Mouse (Mus musculus): ENCODE results near the gene Lcn11. TPM values are rescaled to one million over a fixed set of nuclear protein-coding genes. Genes with fewer than 3 reads are reported as not detected.

Gene Lcn11
- total and polyA plus RNA-seq, 2 experiments from 2014 or later = not detected

GRCm38 (mm10) chr2:25765269-25765668 is 11.5 kb upstream of the Lcn11 start, which contains the start of gene Lcn3:
Gene Lcn3 (plus strand): TSS chr2:25765569.
- WGBS = 50% methylated on average over 2 of the region's 2 CpGs
- H3K4me2 ChIP-seq (ENCODE audit: low read depth, low read length, poor library complexity, severe bottlenecking) = no peak within 1 kb of the TSS
- TF ChIP-seq CTCF (IDR thresholded peaks at IDR 0.05) = no peak

GRCm38 (mm10) chr2:25767764-25768163 is 9.1 kb upstream of the Lcn11 start:
- ATAC-seq (ENCODE audit: low FRiP score) = no peak
- H3K27ac ChIP-seq (ENCODE audit: low read depth, low read length) = no peak overlapping the region
- DNase-seq (ENCODE audit: low spot score) = no peak
- 83% methylated on average over 4 of the region's 4 CpGs for WGBS
- H3K36me3 ChIP-seq (ENCODE audit: insufficient read depth, low read length) = no peaks in the 10 kb centered on the region
- H3K4me1 ChIP-seq (ENCODE audit: insufficient read depth, low read length) = no peaks in the 10 kb centered on the region
- H3K9ac ChIP-seq (replicated peaks; ENCODE audit: low read length, poor library complexity, severe bottlenecking) = no peak overlapping the region
- TF ChIP-seq CTCF (IDR thresholded peaks at IDR 0.05) = no peak
- H3K4me3 ChIP-seq (ENCODE audit: low read depth, low read length) = no peak overlapping the region
- H3K4me2 ChIP-seq (ENCODE audit: low read depth, low read length, poor library complexity, severe bottlenecking) = no peak overlapping the region
- no peaks in the 10 kb centered on the region; the same call in 1 of the 2 replicates for H3K27me3 ChIP-seq (ENCODE audit: insufficient read depth, low read length)
- H3K9me3 ChIP-seq (ENCODE audit: low read length) = no peaks in the 10 kb centered on the region

More at GRCm38 (mm10) chr2:25765269-25765668, 11.5 kb upstream of the Lcn11 start, which contains the start of gene Lcn3:
- Histone ChIP-seq H3K9ac (replicated peaks; ENCODE audit: low read length, poor library complexity, severe bottlenecking) (no peak within 1 kb of the TSS), H3K9me3 (ENCODE audit: low read length) (no peaks in the 10 kb centered on the region), H3K27me3 (ENCODE audit: insufficient read depth, low read length) (no peaks in the 10 kb centered on the region; the same call in 1 of the 2 replicates), H3K27ac (ENCODE audit: low read depth, low read length) (no peak within 1 kb of the TSS), H3K4me1 (ENCODE audit: insufficient read depth, low read length) (no peaks in the 10 kb centered on the region), H3K4me3 (ENCODE audit: low read depth, low read length) (no peak within 1 kb of the TSS), H3K36me3 (ENCODE audit: insufficient read depth, low read length) (no peaks in the 10 kb centered on the region)
- no peak for DNase-seq (ENCODE audit: low spot score)
- ATAC-seq (ENCODE audit: low FRiP score) = no peak

GRCm38 (mm10) chr2:25773507-25773906 is 3.3 kb upstream of the Lcn11 start:
- Histone ChIP-seq H3K4me1 (ENCODE audit: insufficient read depth, low read length) (no peaks in the 10 kb centered on the region), H3K9me3 (ENCODE audit: low read length) (no peaks in the 10 kb centered on the region), H3K4me3 (ENCODE audit: low read depth, low read length) (no peak overlapping the region), H3K9ac (replicated peaks; ENCODE audit: low read length, poor library complexity, severe bottlenecking) (no peak overlapping the region), H3K36me3 (ENCODE audit: insufficient read depth, low read length) (no peaks in the 10 kb centered on the region), H3K27me3 (ENCODE audit: insufficient read depth, low read length) (no peaks in the 10 kb centered on the region), H3K27ac (ENCODE audit: low read depth, low read length) (no peak overlapping the region), H3K4me2 (ENCODE audit: low read depth, low read length, poor library complexity, severe bottlenecking) (no peak overlapping the region)
- DNase-seq (ENCODE audit: low spot score) = no peak
- no peak for TF ChIP-seq CTCF (IDR thresholded peaks at IDR 0.05)
- ATAC-seq (ENCODE audit: low FRiP score) = no peak
- WGBS = 81% methylated on average over 2 of the region's 2 CpGs

- H3K27ac ChIP-seq (ENCODE audit: low read depth, low read length) = no peak overlapping the region
These were observed 2.2 kb upstream of the Lcn11 start for GRCm38 (mm10) chr2:25774640-25775039.

GRCm38 (mm10) chr2:25775991-25776390 is 826 bp upstream of the Lcn11 start:
- Histone ChIP-seq H3K4me3 (ENCODE audit: low read depth, low read length) (no peak overlapping the region), H3K9me3 (ENCODE audit: low read length) (no peaks in the 10 kb centered on the region), H3K36me3 (ENCODE audit: insufficient read depth, low read length) (no peaks in the 10 kb centered on the region), H3K27me3 (ENCODE audit: insufficient read depth, low read length) (no peaks in the 10 kb centered on the region), H3K27ac (ENCODE audit: low read depth, low read length) (no peak overlapping the region), H3K4me1 (ENCODE audit: insufficient read depth, low read length) (no peaks in the 10 kb centered on the region), H3K4me2 (ENCODE audit: low read depth, low read length, poor library complexity, severe bottlenecking) (no peak overlapping the region), H3K9ac (replicated peaks; ENCODE audit: low read length, poor library complexity, severe bottlenecking) (no peak overlapping the region)
- 41% methylated on average over 3 of the region's 3 CpGs for WGBS
- no peak for TF ChIP-seq CTCF (IDR thresholded peaks at IDR 0.05)
- DNase-seq (ENCODE audit: low spot score) (no peak), ATAC-seq (ENCODE audit: low FRiP score) (no peak)

More at GRCm38 (mm10) chr2:25774640-25775039, 2.2 kb upstream of the Lcn11 start:
- no peak for TF ChIP-seq CTCF (IDR thresholded peaks at IDR 0.05)
- Histone ChIP-seq H3K9ac (replicated peaks; ENCODE audit: low read length, poor library complexity, severe bottlenecking) (no peak overlapping the region), H3K27me3 (ENCODE audit: insufficient read depth, low read length) (no peaks in the 10 kb centered on the region), H3K4me2 (ENCODE audit: low read depth, low read length, poor library complexity, severe bottlenecking) (no peak overlapping the region), H3K36me3 (ENCODE audit: insufficient read depth, low read length) (no peaks in the 10 kb centered on the region), H3K9me3 (ENCODE audit: low read length) (no peaks in the 10 kb centered on the region), H3K4me3 (ENCODE audit: low read depth, low read length) (no peak overlapping the region), H3K4me1 (ENCODE audit: insufficient read depth, low read length) (no peaks in the 10 kb centered on the region)
- ATAC-seq (ENCODE audit: low FRiP score) = no peak
- no peak for DNase-seq (ENCODE audit: low spot score)
- 85% methylated on average over 2 of the region's 2 CpGs for WGBS

GRCm38 (mm10) chr2:25779076-25779475 is 2.3 kb downstream of the Lcn11 start:
- Histone ChIP-seq H3K4me2 (ENCODE audit: low read depth, low read length, poor library complexity, severe bottlenecking) (no peak overlapping the region), H3K4me3 (ENCODE audit: low read depth, low read length) (no peak overlapping the region), H3K27ac (ENCODE audit: low read depth, low read length) (no peak overlapping the region), H3K9me3 (ENCODE audit: low read length) (no peaks in the 10 kb centered on the region), H3K36me3 (ENCODE audit: insufficient read depth, low read length) (no peaks in the 10 kb centered on the region), H3K27me3 (ENCODE audit: insufficient read depth, low read length) (no peaks in the 10 kb centered on the region), H3K4me1 (ENCODE audit: insufficient read depth, low read length) (no peaks in the 10 kb centered on the region), H3K9ac (replicated peaks; ENCODE audit: low read length, poor library complexity, severe bottlenecking) (no peak overlapping the region)
- WGBS = 89% methylated on average over 9 of the region's 9 CpGs
- TF ChIP-seq CTCF (IDR thresholded peaks at IDR 0.05) = no peak
- DNase-seq (ENCODE audit: low spot score) (no peak), ATAC-seq (ENCODE audit: low FRiP score) (no peak)
